Mouse (Mus musculus) adrenal gland, adult (tissue): ENCODE results near the gene 2310061I04Rik.

Experiments
- DNase-seq, 2 experiments: peaks; one replicate each; pipeline ENCODE4 v3.0.0; 2022 to 2023; ENCODE audit warnings: low spot score in 1 of 2; ENCODE audit not compliant: inconsistent age in 2 of 2

The 2310061I04Rik gene

DNA sequence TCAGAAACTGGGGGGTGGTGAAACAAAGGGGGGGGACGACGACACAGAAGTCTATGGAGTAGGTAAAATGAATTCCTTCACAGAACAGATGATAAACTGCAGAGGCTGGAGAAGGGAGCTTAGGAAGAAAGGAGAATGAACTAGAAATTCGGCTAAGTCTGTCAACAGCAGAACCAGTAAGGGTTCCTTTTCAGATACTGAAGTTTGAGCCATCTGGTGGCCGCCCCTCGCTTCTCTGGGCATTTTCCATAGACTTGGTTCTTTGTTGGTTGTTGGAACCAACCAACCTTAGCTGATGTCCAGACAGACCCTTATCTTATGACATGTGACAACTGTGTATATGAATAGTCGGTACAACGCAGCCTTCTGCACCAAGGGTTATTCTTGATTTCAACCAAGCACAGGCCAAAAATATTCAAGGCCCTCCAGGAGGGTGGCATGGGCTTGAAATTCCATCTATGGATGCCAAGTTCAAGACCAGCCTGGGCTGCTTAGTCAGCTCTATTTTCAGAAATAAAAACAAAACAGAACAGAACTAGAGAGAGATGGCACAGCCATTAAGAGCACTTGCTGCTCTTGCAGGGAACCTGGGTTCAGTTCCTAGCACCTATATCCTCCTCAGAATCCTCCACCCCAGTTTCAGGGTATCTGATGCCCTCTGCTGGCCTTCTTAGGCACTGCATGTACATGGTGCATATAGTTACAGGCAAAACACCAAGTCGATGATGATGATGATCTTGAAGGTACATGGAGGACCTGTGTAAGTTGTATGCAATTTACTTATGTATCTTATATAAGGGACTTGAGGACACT, 26.1 kb downstream of the 2310061I04Rik start:
- DNase-seq: peak in 1 of 2 experiments; percentile 77

DNA sequence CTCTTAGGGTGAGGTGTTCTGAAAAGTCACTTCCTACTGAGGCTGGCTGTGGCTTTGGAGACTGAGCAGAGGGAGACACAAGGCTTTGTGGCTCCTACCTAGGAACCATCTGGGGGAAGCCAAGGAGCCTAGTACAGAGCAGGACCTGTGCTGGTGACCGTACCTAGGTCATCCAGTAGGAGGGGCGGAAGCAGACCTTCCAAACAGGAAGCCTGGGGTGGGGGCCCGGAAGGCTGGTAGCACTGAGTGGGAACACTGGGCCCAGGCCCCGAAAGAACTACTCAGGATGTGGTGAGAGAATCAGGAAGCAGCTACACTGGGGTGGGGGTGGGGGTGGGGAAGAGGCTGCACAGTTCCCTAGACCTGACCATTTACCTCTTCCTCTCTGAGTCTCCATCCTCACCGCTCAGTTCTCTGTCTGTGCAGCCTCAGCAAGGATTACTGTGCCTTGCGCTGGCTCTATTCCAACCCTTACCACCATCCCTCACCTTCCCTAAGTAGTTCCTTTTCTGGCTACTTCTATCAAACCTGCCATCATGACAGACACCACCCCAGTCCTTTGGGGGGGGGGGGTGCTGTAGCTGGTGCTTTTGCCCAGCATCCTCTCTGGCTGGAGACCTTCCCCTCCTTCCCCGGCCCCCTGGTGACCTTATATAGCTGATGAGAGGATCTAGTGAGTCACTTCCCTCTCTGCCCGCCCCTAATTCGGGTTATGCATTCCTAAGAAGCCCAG, 26.9 kb downstream of the 2310061I04Rik start:
- DNase-seq: peak; percentile 85 to 91

DNA sequence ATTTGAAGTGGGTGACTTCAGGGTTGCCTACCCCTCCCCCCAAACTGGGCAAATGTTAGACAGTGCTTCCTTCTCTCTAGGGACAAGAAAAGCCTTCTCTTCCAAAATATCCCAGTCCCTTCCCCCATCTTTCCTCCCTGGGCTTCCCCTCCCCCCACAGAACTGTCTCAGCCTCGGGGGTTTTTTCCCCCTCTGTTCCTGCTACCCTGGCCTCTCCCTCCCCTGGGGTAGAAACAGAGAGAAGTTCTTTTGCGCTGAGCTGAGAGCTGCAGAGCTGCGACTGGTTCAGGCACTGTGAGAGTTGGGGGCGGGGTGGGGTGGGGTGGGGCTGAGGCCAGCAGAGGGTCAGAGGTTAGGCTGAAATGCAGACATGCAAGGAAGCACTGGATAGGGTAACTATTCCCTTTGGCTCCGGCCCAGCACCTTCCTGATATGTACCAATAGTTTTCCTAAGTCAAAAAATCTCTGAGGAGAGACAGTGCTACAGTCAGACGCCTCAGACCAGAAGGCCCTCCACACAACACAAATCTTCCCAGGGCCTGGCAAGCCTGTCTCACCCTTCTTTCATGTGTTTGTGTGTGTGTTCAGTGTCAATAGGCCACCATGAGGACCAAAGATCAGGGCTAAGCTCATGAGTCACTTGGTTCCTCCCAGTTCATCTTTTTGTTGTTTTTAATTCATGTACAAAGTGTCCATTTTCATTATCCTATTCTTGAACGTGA, 27.7 kb downstream of the 2310061I04Rik start:
- peak; percentile 58 to 86 for DNase-seq

DNA sequence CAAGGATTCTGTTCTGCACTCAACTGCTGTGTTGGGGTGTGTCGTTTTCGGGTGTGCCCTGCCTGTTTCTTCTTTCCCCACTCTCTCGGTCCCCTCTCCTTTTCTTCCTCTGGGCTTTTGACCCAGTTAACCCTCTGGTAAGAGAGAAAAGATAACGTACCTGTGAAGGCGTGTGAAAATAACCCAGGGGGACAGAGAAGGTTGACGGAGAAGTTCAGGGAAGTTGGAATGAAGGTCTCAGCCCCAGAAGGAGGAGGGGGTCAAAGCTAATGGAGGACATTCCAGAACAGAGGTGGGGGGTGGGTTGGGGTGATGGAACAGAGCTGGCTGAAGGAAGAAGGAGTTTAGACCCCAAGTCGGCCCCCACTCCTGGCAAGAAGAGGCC, 28.3 kb downstream of the 2310061I04Rik start:
- peak in 1 of 2 experiments; percentile 78 for DNase-seq

DNA sequence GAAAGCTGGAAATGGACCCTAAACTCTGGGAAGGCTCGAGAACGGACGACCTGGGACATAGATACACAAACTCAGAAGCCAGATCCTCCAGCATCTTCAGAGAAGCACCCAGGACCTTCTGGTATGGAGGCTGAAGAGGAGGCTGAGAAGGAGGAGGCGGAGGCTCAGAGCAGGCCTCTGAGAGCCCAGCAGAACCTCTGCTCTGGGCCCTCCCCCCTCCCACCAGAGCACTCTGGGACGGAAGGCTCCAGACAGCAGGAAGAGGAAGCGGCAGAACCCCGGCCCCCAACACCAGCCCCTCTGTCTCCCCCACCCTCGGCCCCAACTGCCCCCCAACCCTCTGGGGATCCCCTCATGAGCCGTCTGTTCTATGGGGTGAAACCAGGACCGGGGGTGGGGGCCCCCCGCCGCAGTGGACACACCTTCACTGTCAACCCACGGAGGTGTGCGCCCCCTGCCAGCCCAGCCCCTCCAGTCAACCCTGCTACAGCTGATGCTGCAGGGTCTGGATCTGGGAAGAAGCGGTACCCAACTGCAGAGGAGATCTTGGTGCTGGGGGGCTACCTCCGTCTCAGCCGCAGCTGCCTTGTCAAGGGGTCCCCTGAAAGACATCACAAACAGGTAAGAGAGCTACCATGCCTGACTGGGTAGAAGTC, 28.9 kb downstream of the 2310061I04Rik start:
- peak; percentile 45 to 74 for DNase-seq

DNA sequence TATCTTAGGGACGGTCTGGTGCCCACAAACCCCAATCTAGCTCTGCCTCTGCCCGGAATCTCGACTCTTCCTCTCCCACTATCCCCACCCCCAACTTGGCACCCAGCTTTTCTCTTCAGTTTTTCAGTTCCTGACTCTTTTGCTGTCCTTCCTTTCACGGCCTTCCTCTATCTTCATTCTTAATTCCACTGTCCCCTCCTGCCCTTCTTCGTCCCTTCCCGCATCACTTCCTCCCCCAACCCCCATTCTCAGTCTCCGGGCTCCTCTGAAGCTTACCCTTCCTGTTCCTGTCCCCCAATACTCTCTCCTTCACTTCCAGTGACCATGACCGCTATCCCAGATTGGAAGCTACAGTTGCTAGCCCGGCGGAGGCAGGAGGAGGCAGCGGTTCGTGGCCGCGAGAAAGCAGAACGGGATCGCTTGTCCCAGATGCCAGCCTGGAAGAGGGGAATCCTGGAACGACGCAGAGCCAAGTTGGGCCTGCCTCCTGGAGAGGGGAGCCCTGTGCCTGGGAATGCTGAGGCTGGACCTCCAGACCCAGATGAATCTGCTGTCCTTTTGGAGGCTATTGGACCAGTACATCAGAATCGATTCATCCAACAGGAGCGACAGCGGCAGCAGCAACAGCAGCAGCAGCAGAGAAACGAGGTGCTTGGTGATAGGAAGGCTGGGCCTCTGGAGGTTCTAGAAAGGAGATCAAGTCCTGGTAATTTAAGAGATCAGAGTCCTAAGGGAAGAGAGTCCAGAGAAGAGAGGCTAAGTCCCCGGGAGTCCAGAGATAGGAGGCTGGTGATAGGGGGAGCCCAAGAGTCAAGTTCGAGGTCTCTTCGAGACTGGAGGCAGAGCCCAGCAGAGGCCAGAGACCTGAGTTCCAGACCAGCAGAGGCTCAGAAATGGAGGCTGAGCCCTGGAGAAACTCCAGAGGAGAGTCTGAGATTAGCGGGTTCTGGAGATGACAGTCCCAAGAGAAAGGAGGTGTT, 30.0 kb downstream of the 2310061I04Rik start:
- peak; percentile 62 to 89 for DNase-seq

DNA sequence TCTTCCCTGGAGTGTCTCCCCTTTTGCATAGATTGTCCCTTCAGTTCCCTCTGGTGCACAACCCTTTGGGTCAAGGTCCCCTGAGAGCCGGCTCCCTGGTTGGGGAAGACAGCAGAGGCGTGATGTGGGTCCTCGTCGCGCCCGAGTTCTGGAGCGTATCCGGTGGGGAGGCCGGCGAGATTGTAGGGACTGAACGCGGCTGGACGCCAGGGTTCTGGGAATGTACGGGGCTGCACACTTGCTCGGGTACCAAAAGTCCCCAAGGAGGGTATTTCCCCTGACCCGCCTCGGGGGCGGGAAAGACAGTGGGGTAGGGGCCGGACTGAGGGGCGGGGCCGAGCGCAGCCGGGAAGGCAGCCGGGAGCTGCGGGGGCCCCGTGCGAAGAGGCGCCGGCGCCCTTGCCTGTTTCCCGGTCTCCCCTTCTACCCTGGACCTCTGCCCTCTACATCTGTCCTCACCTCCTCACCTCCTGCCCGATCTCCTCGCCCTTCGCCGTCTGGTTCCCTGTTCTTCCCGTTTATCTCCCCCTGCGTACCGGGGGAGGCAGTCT, 30.9 kb downstream of the 2310061I04Rik start:
- DNase-seq: peak in 1 of 2 experiments; percentile 87

DNA sequence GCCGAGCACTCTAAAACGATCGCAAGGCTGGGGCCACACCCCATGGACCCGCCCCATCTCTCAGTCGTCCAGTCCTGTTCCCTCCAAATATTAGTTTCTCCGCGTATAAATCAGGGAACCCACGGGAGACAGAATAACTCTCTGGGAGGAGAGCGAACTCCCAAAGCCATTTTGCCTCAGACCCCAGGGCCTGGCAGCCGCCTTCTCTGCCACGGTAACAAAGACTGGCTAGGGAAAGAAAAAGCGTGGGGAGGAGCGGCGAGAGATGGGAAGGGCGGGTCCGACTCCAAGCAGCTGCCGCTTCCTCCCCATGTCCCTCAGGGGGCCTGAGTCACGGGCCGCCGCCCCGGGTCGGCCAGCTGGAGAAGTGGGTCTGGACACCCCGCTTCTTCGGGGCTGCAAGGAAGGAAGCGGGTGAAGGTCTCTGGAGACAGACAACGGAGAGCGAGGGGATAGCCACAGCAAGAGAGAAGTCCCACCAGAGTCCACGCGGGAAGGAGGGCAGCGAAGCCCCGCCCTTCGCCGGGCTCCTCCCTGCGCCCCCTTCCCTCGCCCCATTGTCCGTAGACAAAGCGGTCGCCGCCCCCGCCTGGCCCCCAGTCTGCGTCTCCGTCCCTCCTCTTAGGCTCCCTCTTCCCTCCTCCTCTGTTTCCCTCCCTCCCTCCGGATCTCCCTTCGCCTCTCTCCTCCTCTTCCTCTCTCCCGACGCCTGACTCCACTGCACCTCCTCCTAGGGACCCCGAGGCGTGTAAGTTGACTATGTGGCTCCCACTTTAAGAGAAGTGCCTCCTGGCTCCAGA, 31.6 kb downstream of the 2310061I04Rik start, which contains the start of gene Ppp1r18:
Ppp1r18 (plus strand) TSS at position 113 of the 800 bp plus-strand sequence.
- peak; percentile 79 to 94 for DNase-seq

DNA sequence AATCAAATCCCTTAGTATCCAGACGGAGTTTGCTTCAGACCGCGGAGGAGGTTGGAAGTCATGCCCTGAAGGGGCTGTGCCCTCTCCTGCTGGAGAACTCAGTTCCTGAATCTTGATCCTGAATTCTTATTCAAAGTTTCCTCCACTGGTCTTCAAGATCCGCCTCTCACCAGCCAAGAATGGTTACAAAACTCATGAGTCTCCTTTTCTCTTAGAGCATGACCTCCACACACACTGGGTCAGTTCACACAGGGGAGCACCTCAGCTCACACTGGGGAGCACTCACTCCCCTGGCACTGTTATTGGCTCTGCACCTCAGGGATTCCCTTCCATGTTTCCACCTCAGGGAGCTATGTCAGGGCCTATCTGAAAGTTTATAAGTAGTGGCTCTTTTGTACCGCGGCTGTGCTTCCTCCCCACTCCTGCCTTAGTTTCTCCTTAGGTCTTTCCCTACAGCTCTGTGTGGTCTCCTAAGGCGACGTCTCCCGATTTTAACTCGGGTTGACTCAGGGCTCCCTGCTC, 32.3 kb downstream of the 2310061I04Rik start:
- DNase-seq: no peak

DNA sequence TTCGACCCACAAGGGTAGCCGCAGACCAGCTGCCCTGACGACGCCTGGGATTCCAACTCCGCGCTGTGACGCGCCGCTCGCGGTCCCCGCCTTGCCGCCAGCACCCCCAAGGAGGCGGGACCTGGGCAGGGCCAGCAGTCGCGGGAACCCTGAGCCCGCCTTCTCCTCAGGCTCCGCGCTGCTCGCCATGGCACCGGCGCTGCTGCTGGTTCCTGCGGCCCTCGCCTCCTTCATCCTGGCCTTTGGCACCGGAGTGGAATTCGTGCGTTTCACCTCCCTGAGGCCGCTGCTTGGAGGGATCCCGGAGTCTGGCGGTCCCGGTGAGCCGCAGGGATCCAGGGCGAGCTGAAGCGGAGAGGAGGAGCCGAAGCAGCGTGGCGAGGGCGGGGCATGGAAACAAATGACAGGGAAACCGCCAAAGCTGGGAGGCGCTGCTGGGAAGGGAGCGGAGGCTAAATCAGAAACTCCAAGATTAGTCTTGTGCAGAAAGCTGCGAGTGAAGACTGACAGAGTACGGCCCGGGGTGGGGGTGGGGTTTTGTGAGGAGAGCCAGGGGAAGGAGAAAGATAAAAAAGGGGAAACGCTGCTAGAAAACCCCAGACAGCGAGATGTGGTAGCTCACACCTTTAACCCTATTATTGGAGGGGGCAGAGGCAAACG, 35.9 kb downstream of the 2310061I04Rik start, which contains the start of gene Nrm:
Nrm (plus strand) TSS at position 121 of the 660 bp plus-strand sequence.
- peak; percentile 92 to 98 for DNase-seq

DNA sequence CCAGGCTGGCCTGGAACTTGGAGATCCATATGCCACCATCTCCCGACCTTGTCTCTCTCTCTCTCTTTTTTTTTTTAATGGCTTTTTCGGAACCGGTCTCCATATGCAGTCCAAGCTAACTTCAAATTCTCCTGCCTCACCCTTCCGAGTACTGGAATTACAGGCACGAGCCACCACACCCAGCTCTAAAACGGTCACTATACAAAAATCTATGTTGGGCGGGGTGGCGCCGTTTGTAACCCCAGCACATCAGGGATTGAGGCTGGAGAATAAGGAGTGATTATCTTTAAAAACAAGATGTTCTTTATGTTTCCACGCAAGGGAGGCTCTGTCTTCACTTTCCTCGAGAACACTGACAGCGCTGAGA, 36.4 kb downstream of the 2310061I04Rik start:
- no peak for DNase-seq

DNA sequence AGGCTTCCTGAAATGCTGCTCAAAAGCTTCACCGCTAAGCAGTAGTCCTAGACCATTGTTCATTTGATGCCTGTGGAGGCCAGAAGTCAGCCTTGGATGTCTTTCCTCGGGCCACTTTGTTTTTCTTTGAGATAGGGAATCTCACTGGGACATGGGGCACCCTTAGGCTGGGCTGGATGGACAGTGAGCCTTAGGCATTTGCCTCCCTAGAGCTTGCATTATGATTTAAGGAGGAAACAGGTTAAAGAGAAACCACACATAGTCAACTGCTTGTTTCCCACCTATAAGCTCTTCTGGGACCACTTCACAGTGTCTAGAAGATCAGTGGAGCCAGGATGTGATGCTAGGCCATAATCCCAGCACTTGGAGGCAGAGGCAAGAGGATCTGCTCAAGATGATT, 37.4 kb downstream of the 2310061I04Rik start:
- no peak for DNase-seq

DNA sequence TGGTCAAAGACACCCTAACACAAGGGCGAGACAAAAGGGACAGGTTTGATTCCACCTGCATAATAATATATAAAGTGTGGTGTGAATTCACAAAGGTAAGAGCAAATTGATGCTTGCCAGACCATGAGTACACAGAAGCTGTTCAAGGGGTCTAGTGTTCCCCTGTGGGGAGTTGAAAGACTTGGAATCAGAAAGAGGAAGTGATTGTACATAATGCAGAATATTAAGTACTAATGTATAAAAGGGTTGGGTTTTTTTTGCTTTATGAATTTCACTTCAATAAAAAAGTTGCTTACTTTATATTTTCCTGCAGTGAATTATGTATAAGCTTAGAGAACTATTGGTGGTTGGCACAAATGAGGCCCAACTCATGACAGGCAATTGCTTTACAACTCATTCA, 37.9 kb downstream of the 2310061I04Rik start:
- no peak for DNase-seq

DNA sequence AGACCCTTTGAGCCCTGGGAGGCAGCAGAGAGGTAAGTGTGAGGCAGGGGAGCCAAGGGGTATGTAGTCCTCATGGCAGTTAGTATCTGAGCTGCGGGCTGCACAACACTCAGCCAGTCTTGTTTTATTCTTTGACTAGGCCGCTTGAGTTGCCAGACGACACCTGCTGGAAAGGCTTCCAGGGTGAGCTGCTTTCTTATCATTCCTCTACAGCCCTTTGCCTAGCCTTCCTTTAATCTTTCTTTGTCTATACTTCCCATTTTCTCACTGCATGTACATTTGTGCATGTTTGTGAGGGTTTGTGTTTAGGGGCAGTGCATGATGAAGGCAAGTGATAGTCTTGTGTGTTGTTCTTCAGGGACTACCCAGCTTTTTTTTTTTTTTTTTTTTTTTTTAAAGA, 46.3 kb downstream of the 2310061I04Rik start:
- no peak for DNase-seq

DNA sequence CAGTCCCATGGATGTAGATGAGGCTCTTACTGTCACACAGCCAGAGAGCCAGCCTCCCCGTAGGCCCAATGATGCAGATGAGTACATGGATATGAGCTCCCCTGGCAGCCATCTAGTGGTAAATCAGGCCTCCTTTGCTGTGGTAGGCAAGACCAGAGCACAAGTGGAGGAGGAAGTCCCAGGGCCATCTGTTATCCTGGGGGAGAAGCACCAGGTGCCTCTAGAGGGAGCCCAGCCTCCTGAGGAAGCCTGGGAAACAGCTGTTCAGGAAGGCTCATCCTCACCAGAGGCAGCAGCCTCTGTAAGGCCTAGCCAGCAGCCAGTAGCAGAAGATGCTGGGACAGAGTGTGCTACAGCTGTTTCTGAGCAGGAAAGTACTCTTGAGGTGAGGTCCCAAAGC, 49.1 kb downstream of the 2310061I04Rik start:
- DNase-seq: peak; percentile 40 to 60

DNA sequence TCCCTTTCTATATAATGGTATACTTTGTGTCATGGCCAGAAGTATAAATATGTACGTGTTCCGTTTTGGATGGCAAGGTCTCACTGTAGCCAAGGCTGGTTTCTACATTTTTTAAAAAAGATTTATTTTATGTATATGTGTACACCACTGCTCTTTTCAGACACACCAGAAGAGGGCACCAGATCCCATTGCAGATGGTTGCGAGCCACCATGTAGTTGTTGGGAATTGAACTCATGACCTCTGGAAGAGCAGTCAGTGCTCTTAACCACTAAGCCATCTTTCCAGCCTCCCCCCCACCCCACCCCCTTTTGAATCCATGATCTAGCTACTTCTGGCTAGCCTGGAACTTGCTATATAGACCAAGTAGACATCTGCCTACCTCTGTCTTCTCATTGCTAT, 53.7 kb downstream of the 2310061I04Rik start:
- no peak for DNase-seq
